Mouse (Mus musculus): Measurements from ENCODE around the gene Add3. TPM values are rescaled to one million over a fixed set of nuclear protein-coding genes. Genes with fewer than 3 reads are reported as not detected.

Gene Add3
- polyA plus RNA-seq, 1 experiment, result 19.4 TPM

DNA sequence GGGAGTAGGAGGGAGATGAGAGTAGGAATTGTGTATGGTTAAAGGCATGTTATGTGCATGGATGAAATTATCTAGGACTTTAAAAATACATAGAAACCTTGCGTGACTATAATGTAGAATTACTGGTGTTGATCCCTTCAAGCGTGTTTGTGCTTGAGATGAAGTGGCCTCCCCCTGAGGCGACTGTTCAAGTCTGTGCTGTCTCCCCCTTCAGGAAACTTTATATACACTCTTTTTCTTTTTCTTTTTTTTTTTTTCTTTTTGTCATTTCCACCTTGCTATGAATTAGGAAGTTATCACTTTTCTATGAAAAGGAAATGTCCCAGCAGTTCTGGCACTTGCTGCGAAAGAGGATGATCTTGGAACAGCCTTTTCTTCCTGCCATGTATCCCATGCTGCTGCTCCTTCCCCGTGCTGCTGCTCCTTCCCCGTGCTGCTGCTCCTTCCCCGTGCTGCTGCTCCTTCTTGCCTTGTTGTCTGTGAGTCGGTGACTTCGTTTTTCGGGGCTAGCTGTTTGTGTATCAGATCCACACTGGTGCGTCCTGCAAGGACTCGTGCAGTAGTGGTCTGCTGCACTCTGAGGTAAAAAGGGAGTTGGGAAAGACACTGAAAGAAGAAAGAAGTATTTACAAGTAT is 40.0 kb downstream of the Add3 start:
- Histone ChIP-seq H3K4me3 (ENCODE audit: insufficient read depth, low read length) (no peak overlapping the region), H3K27ac (ENCODE audit: insufficient read depth, low read length) (no peak overlapping the region), H3K4me1 (ENCODE audit: control insufficient read depth, insufficient read depth, low read length) (peaks cover 16% of the 10 kb centered on the region)
- TF ChIP-seq POLR2A (IDR thresholded peaks at IDR 0.05; ENCODE audit: low read depth, low read length) (no peak), CTCF (IDR thresholded peaks at IDR 0.05; ENCODE audit: borderline replicate concordance, insufficient read depth, low read length) (no peak)

DNA sequence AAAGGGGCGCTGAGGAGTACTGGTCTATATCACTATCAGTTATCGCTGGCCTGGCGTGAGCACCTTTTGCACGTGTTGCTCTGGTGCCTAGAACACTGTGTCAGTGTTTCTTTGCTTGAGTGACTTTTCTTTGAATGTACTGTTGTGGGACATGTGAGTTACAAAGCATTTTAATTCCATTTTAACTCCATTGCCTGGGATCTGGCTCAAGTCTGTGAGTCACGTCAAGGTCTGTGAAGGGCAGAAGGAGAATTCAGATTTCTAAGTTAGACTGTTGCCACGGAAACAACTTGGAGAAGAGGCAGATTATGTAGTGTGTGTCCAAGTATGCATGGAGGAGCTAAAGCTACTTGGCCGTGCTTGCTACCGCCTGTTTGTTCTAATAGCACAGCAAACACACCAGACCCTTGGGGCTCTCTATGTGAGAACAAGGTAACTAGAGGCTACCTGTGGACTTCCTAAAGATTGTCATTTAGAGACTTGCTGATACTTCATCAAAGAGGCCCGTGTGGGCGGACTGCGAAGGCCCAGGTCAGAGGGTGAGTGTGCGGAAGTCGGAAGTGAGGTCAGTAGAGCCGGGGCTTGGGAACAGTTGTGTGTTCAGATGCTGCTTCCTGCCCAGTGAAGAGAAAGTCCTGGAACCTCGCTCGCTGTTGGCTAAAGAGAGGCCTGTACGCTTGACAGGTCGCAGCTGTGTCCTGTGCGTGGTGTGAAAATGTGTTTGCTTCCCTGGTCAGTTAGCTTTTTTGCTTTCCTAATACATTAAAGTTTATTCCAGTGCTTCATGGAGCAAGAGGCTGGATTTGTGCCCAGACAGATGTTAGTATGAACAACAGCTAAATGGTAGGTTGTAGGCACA is 41.0 kb downstream of the Add3 start:
- Histone ChIP-seq H3K4me3 (ENCODE audit: insufficient read depth, low read length) (no peak overlapping the region), H3K27ac (ENCODE audit: insufficient read depth, low read length) (peak overlapping the region; percentile 38), H3K4me1 (ENCODE audit: control insufficient read depth, insufficient read depth, low read length) (peaks cover 21% of the 10 kb centered on the region)
- TF ChIP-seq CTCF (IDR thresholded peaks at IDR 0.05; ENCODE audit: borderline replicate concordance, insufficient read depth, low read length) (no peak), POLR2A (IDR thresholded peaks at IDR 0.05; ENCODE audit: low read depth, low read length) (no peak)

DNA sequence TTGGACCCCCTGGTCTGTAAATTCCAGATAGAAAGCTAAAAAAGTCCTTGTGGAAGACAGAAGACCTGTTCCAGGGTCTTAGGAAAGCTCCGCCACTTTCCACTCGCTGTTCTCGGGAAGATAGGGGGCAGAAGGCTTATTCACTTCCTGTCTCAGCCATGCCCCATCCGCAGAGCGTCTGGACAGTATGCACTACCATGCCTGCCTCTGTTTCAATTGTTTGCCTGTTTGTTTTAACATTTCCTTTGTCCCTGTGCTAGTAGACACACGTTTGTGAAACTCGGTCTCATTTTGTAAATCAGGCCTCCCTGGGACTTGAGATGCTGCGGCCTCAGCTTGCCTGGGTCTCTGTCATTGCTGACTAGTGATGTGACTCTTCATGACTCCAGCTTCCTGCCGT is 43.4 kb downstream of the Add3 start:
- no peak overlapping the region for H3K4me3 ChIP-seq (ENCODE audit: insufficient read depth, low read length)
- no peak for TF ChIP-seq POLR2A (IDR thresholded peaks at IDR 0.05; ENCODE audit: low read depth, low read length)
- no peak overlapping the region for H3K27ac ChIP-seq (ENCODE audit: insufficient read depth, low read length)
- H3K4me1 ChIP-seq (ENCODE audit: control insufficient read depth, insufficient read depth, low read length), result peaks cover 28% of the 10 kb centered on the region

DNA sequence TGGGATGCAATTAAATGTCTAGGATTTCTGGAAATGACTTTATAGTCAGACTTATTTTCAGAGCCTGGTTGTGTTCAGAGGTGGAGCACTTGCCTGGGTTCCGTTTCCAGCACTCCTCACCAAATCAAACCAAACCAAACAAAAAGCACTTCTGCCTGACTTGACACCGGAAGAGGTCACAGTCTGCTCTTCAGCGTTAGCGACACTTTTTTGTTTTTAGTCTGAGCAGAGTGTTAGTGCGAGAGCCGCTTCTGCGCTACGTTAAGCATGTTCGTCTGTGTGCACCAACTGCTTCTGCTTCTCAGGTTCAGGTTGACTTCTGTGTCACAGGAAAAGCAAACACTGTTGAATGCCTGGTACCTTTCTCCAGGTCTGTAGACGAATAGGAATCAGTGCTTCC is 44.0 kb downstream of the Add3 start:
- Histone ChIP-seq H3K4me3 (ENCODE audit: insufficient read depth, low read length) (no peak overlapping the region), H3K27ac (ENCODE audit: insufficient read depth, low read length) (no peak overlapping the region), H3K4me1 (ENCODE audit: control insufficient read depth, insufficient read depth, low read length) (peaks cover 28% of the 10 kb centered on the region)
- TF ChIP-seq POLR2A (IDR thresholded peaks at IDR 0.05; ENCODE audit: low read depth, low read length), result no peak
- no peak for TF ChIP-seq CTCF (IDR thresholded peaks at IDR 0.05; ENCODE audit: borderline replicate concordance, insufficient read depth, low read length)

DNA sequence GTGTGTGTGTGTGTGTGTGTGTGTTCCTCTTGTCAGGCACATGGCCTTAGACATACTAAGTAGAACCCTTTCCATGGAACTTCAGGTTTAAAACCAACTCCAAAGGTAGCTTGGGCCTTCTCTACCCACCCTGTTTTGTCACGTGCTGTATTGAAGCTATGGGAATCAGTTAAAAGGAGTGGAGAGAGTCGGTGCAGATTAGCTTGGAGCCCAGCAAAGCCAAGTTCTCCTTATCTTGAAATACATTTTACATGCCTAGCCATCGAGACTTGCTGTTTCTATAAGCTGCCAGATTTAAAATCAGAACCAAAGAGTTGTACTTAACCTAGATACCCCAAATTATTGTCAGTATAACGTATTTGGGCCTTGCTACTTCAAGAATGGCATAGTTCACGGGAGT is 44.7 kb downstream of the Add3 start:
- peak overlapping the region; percentile 57; the same call in 1 of the 2 replicates for H3K27ac ChIP-seq (ENCODE audit: insufficient read depth, low read length)
- no peak overlapping the region for H3K4me3 ChIP-seq (ENCODE audit: insufficient read depth, low read length)
- peaks cover 28% of the 10 kb centered on the region for H3K4me1 ChIP-seq (ENCODE audit: control insufficient read depth, insufficient read depth, low read length)
- TF ChIP-seq POLR2A (IDR thresholded peaks at IDR 0.05; ENCODE audit: low read depth, low read length) (no peak), CTCF (IDR thresholded peaks at IDR 0.05; ENCODE audit: borderline replicate concordance, insufficient read depth, low read length) (no peak)

DNA sequence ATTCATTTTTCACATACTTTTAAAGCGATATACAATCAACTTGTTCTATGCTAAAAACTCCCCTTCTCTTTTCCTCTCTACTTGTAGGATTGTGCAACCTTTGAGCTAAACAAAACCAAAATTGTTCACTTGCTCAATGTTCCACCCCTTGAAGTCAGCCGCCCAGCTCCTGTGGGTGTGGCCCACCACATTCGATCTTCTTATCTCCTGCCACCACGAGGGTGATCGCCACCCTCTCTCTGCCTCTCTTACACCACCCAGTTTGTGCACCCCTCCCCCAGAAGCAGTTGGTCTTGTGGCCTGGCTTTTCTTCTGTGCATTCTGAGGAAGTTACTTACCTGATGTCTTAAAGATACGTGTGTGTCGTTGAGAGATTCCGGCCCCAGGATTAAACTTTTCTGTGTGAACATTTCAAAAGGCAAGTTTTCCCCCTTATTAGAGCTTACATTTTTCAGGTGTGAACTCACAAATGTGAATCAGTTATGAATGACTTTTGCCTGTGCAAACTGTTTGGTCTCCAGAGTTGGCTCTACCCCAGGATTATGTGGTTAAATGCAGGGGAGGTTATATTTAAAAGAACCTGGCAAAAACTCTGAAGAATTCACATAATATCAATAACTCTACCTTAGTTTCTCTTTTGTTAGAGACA is 45.4 kb downstream of the Add3 start:
- no peak overlapping the region for H3K4me3 ChIP-seq (ENCODE audit: insufficient read depth, low read length)
- TF ChIP-seq CTCF (IDR thresholded peaks at IDR 0.05; ENCODE audit: borderline replicate concordance, insufficient read depth, low read length), result no peak
- no peak for TF ChIP-seq POLR2A (IDR thresholded peaks at IDR 0.05; ENCODE audit: low read depth, low read length)
- H3K27ac ChIP-seq (ENCODE audit: insufficient read depth, low read length), result peak overlapping the region; percentile 89
- peaks cover 28% of the 10 kb centered on the region for H3K4me1 ChIP-seq (ENCODE audit: control insufficient read depth, insufficient read depth, low read length)

DNA sequence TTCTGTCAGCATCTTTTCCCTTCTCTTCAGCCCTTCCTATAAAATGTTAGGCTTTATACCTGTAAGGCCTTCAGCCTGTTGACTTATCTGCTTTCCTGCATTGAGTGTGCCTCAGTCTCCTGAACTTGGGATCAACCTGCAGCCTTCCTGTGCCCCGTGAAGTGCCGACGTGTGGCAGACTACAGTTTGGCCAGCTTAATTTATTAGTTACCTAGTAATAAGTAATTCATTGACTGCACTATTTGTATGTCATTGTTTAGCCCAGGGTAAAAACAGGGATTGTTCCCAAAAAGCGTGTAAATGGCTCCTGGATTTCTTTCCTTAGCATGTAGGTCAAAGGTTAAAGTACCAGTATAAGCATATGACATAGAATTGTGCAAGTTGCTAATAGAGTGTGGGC is 46.2 kb downstream of the Add3 start:
- no peak overlapping the region for H3K4me3 ChIP-seq (ENCODE audit: insufficient read depth, low read length)
- H3K4me1 ChIP-seq (ENCODE audit: control insufficient read depth, insufficient read depth, low read length), result peaks cover 21% of the 10 kb centered on the region
- H3K27ac ChIP-seq (ENCODE audit: insufficient read depth, low read length), result no peak overlapping the region
- TF ChIP-seq POLR2A (IDR thresholded peaks at IDR 0.05; ENCODE audit: low read depth, low read length) (no peak), CTCF (IDR thresholded peaks at IDR 0.05; ENCODE audit: borderline replicate concordance, insufficient read depth, low read length) (no peak)

DNA sequence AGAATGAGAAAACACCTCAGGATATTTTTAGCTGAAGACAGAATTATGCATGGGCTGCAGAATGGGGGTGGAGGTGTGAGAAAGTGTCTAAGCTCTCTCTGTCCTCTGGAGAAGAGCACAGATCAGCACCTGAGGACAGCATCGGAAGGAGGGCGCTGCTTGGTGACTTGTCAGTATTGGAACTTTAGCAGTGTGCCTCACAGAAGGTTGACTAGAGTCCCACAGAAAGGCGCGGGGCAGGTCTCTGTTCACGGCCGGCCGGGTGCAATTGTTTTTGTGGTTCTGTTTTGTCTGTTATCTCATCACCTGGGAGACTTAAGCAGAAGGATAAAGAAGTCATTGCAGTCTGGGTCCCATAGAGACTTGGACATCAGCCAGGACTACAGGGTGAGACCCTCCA is 47.3 kb downstream of the Add3 start:
- no peak for TF ChIP-seq CTCF (IDR thresholded peaks at IDR 0.05; ENCODE audit: borderline replicate concordance, insufficient read depth, low read length)
- no peak for TF ChIP-seq POLR2A (IDR thresholded peaks at IDR 0.05; ENCODE audit: low read depth, low read length)
- no peak overlapping the region for H3K4me3 ChIP-seq (ENCODE audit: insufficient read depth, low read length)
- peaks cover 18% of the 10 kb centered on the region for H3K4me1 ChIP-seq (ENCODE audit: control insufficient read depth, insufficient read depth, low read length)
- no peak overlapping the region for H3K27ac ChIP-seq (ENCODE audit: insufficient read depth, low read length)

DNA sequence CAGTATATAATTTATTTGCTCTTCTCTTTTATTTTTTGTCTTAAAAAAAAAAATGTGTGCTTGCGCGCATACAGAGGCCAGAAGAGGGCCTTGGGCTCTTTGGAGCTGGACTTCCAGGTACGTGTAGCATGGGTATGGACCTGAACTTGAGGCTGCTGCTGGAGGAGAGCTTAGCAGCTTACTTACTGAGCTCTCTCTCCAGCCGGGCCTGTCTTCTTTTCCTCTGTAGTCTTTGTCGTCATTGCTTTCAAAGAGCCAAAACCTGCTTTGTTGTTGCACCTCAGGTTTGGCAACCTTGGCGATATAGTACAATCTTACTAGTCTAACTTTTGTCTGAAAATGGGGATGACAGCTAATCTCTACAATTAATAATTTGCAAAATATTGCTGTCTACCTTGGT is 47.9 kb downstream of the Add3 start:
- Histone ChIP-seq H3K4me1 (ENCODE audit: control insufficient read depth, insufficient read depth, low read length) (peaks cover 18% of the 10 kb centered on the region), H3K27ac (ENCODE audit: insufficient read depth, low read length) (no peak overlapping the region), H3K4me3 (ENCODE audit: insufficient read depth, low read length) (no peak overlapping the region)
- TF ChIP-seq POLR2A (IDR thresholded peaks at IDR 0.05; ENCODE audit: low read depth, low read length) (no peak), CTCF (IDR thresholded peaks at IDR 0.05; ENCODE audit: borderline replicate concordance, insufficient read depth, low read length) (no peak)

DNA sequence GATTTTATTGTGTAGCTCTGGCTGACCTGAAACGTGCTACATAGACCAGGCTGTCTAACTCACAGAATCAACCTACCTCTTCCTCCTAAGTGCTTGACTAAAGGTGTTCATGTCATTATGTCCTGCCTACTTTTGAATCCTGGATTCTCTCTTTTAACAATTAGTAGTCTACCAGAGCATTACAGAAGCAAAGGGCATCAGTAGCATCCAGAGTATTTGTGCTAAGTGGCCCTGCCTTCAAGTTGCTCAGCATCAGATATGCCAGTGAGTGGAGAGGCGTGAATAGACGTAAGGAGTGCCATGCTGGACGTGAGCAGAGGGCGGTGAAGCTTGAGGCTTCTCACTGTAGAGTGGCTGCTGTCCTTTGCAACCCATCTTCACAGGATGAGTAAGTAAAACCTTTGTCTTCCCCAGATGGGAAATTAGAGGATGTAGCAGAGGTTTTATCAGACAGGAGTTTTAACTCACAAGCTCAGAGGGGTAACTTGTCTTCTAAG is 48.5 kb downstream of the Add3 start:
- peaks cover 18% of the 10 kb centered on the region for H3K4me1 ChIP-seq (ENCODE audit: control insufficient read depth, insufficient read depth, low read length)
- H3K4me3 ChIP-seq (ENCODE audit: insufficient read depth, low read length), result no peak overlapping the region
- H3K27ac ChIP-seq (ENCODE audit: insufficient read depth, low read length), result no peak overlapping the region
- TF ChIP-seq POLR2A (IDR thresholded peaks at IDR 0.05; ENCODE audit: low read depth, low read length), result no peak
- no peak for TF ChIP-seq CTCF (IDR thresholded peaks at IDR 0.05; ENCODE audit: borderline replicate concordance, insufficient read depth, low read length)

Measured in embryonic fibroblast, embryonic 13.5 days (primary cell).